Mouse (Mus musculus) urinary bladder, postnatal 0 days (tissue): ENCODE data around the gene Fat1. TPM values are rescaled to one million over a fixed set of nuclear protein-coding genes. Genes with fewer than 3 reads are reported as not detected.

Experiments
- polyA plus RNA-seq: library from polyadenylated mRNA; unstranded; fragments of >200 nt; fragmentation: Nextera tagmentation; extraction: Ambion mirVana; gene quantifications from 2 replicates; pipeline ENCODE4 v1.2.1, GENCODE M21; 2015

Fat1 gene
- polyA plus RNA-seq = 15.2 and 17.9 TPM in 2 replicates

GRCm38 (mm10) chr8:44934850-44935497, at the start of gene Fat1:
Gene Fat1 (plus strand): TSS chr8:44935447.

GRCm38 (mm10) chr8:45068759-45069386, 133.6 kb downstream of the Fat1 start, which contains the start of gene Mtnr1a:
Gene Mtnr1a (plus strand): TSS chr8:45069137.

Other genes with a start within 250 kb of the Fat1 start
- gene Mtnr1a, start 133.7 kb downstream of the Fat1 start, polyA plus RNA-seq = 0.07 TPM in 1 of 2 replicates, not detected in the other